Mouse (Mus musculus) spleen, adult 2 months (tissue): ENCODE measurements around the gene Sik1.

Source experiments
- CTCF ChIP-seq: fragments of 200-500 bp; IDR thresholded peaks from 2 replicates; pipeline ENCODE4 v1.5.1; 2011; ENCODE audit warnings: mild to moderate bottlenecking, inconsistent platforms; ENCODE audit not compliant: insufficient read depth, insufficient read length, insufficient replicate concordance; ENCODE audit errors: extremely low read depth
- POLR2A ChIP-seq: fragments of 200-500 bp; IDR thresholded peaks from 2 replicates; pipeline ENCODE4 v1.6.1; 2011; ENCODE audit warnings: low read depth, low read length, inconsistent platforms

GRCm38 (mm10) chr17:31854770-31855596 lies 621 bp downstream of the Sik1 start:
- TF ChIP-seq CTCF: no peak
- no peak for TF ChIP-seq POLR2A
